Mouse (Mus musculus) ES-CJ7 (cell line): ENCODE measurements around the gene Dennd2a.
A peak's percentile ranks its signal among the peaks of the same experiment; 100 is the strongest.

Experiments used
- DNase-seq: peaks from one replicate; pipeline ENCODE4 v3.0.0; 2011; ENCODE audit warnings: low read depth, low spot score

The Dennd2a gene

DNA sequence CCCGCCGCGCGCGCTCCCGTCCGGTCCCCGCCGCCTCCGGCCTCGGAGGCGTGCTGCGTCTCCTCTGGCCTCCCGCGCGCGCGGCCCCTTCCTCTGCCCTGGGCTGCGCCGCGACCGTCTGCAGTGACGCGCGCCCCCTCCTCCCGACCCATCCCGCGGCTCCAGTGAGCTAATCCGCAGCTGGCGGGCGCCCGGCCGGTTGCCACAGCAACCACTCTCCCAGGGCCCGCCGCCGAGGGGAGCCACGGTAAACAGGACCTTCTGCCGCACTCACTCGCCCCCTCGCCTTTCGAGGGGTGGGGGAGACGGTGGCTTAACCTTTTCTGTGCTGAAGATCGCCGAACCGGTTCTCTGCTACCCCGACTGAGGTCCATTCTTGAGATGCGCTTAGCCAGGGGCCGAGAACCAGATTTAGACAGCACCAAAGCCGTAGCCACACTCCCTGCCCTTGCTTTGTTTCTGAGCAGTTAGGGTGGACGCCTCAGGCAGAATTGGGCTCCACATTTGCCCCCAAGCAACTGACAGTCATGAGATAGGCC lies at the start of gene Dennd2a:
Dennd2a (minus strand) TSS at position 145 of the 539 bp plus-strand sequence.
- peak; percentile 85 for DNase-seq

GRCm38 (mm10) chr6:39607365-39607764 lies 49.7 kb upstream of the Dennd2a start:
- DNase-seq: no peak

- DNase-seq: no peak
Observed at GRCm38 (mm10) chr6:39606862-39607261, 49.2 kb upstream of the Dennd2a start.

- no peak for DNase-seq
Observed at GRCm38 (mm10) chr6:39606056-39606455, 48.4 kb upstream of the Dennd2a start.

DNA sequence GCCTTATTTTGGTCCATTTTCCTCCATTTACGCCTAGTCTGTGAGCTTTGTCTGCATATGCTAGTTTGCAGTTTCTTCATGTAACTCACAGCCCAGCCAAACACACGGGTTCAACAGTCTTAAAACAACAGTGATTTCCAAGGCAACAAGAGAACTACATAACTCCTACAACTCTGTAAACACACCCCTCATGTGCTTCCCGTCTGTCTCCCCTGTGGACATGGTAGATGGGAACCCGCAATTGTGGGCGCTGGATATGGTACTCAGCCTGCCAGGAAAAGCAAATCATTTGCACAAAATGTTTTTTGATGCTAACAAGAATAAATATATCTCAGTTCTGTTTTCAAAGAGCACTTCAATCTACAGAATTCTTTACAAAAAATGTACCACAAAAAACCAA lies 46.9 kb upstream of the Dennd2a start:
- no peak for DNase-seq

GRCm38 (mm10) chr6:39601828-39602227 lies 44.2 kb upstream of the Dennd2a start:
- no peak for DNase-seq

DNA sequence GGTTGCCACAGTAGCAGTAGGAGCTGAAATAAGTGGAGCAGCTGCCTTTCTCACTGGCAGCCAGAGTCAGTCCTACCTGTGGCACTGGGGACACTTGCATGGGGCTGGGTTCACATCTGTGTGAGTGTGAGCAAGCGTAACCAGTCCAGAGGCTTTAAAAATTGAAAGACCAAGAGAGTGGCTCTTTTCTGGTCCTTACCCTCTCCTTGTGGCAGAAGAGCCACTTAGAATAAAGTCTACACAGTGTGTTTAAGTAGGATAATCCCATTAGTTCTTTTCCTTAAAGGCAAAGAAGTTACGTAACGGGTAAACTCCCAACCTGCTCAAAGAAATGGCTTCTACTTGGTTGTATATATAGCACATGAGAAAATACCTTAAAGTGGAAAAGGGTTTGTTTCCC lies 43.2 kb upstream of the Dennd2a start:
- no peak for DNase-seq

- peak; percentile 96 for DNase-seq
Observed at GRCm38 (mm10) chr6:39592401-39593214, 34.9 kb upstream of the Dennd2a start, which contains the start of gene Ndufb2. Gene Ndufb2 (plus strand): TSS chr6:39592574.

DNA sequence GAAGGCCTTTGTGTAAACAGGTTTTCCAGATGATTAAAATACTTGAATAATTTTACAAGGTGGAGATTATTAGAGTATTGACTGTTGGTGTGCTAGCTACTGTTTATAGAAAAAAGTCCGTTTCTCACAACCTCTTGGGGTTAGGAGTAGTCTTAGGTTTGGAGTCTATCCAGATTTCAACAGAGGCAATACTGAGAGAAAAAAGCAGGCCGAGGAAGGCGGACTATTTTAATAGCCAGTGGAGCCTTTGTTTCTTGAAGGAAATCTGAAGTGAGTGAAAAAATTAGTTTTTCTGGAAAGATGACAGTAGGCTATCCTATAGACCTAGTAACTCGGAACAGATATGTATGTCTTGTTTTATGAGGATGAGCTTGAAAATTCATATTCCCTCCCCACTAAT lies 33.8 kb upstream of the Dennd2a start:
- DNase-seq: no peak

GRCm38 (mm10) chr6:39585517-39585916 lies 27.9 kb upstream of the Dennd2a start, which contains the start of gene Gm42420:
Gene Gm42420 (plus strand): TSS chr6:39585753.
- DNase-seq: no peak

DNA sequence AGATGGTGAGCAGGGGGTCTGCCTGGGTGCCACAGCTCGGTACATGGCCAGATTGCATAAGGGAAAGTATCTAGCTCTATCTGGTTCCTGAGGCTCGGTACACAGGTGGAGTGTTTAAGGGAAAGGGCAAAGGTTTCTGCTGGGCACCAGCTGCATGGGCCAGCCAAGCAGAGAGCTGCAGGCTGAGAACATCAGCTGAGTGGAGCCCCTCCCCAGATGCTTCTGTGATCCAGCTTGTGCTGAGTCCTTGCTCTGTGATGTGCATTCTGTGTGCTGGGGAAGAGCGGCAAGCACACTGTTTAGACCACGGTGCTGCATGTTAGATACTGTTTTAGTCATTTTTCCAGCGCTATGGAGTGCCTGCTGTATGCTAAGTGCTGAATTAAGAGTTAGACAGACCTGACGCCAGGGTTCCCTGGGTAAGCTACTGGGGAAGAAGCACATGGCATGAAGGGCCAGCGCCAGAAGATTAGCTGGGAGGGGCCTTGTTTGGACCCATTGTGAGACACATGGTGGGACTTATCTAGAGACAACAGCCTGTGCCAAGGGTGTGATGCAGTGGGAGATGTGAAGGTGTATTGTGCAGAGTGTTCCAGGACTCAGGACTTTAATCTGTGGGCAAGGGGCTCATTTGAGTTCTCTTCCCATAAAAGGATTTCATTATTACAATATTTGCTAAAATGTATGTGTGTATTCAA lies 23.6 kb upstream of the Dennd2a start:
- no peak for DNase-seq

DNA sequence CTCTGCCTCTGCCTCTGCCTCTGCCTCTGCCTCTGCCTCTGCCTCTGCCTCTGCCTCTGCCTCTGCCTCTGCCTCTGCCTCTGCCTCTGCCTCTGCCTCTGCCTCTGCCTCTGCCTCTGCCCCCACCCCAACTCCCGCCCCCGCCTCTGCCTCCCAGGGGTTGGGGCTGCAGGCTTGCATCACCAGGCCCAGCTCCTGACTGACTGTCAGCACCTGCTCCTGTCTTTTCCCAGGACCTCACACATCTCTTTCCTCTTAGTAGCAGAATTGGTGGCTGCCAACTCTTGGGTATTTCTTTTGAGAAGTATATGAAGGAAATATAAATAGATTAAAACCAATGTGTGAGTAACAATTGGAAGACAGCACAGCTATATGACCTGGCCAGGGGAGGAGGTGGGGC lies 22.9 kb upstream of the Dennd2a start:
- DNase-seq: no peak

DNA sequence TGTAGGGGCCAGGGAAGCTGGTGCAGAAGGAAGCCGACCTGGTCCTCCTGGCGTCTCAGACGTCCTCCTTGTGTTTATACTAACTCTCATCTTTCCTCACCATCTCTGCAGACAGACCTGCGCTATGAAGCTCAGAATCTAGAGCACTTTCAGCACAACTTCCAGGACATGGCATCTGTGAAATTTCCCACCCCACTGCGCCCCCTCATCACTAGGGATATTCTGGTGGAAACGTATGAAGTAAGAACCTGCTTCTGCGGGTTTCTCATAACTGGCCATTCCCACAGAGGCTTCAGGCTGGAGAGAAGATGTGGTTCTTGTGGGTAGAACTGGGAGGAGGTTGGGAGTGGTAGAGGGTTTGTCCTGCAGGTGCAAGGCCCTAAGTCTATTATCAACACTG lies 21.9 kb upstream of the Dennd2a start:
- no peak for DNase-seq

DNA sequence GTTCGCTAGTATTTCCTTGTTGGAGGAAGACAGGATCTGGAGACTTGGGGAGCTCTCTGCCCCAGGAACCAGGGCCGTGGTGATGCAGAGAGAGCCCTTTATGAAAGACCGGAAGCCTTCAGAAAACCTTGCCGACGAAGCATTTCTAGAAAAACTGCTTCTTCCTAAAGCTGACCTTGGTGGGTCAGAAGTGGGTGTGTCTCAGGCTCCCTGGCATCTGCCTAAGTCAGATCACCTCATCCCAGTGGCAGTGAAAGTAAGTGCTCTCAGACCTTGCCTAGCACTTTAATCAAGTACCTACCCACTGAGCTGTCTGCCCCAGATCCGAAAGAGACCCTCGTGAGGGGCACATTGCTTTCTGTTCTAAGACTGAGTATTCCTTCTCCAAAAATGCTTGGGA lies 17.3 kb upstream of the Dennd2a start:
- DNase-seq: peak; percentile 61

GRCm38 (mm10) chr6:39574555-39574869 lies 16.8 kb upstream of the Dennd2a start:
- DNase-seq: no peak

DNA sequence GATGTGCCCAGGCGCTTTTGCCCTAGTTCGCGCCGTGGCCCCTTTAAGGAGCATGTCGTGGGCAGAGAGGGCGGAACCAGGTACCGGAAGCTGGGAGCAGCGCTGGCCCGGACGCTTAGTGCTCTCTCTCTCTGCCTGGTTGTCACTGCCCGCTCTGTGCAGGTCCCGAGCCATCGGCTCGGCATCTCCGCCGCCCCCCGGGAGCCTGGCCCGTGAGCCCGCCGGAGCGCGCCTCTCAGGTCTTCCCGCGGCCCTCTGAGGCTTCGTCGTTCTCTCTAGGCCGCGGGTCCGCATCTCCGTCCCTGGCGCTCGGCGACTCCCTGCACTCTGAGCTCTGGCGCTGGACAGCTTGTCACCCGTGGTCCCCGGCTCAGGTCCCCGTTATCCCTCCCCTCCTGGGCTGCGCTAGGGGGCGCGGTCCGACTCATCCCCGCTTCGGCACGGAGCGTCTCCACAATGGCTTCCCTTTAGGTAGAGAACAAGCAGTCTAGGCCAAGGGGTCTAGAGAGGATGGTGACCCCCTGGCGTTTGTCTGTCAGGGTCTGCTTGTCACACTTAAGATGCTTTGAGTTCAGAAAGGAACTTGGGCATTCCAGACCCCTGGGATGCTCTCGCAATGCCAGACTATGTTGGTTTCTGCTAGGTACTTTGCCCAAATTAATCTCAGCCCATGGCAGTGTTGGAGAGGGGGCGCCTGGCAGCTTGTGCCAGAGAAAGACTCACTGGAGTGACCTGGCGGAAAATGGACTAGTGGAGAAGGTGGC lies 16.3 kb upstream of the Dennd2a start, which contains the start of gene Adck2:
Adck2 (plus strand) TSS at position 83 of the 764 bp plus-strand sequence.
- peak; percentile 73 for DNase-seq

GRCm38 (mm10) chr6:39570426-39570825 lies 12.8 kb upstream of the Dennd2a start:
- no peak for DNase-seq

DNA sequence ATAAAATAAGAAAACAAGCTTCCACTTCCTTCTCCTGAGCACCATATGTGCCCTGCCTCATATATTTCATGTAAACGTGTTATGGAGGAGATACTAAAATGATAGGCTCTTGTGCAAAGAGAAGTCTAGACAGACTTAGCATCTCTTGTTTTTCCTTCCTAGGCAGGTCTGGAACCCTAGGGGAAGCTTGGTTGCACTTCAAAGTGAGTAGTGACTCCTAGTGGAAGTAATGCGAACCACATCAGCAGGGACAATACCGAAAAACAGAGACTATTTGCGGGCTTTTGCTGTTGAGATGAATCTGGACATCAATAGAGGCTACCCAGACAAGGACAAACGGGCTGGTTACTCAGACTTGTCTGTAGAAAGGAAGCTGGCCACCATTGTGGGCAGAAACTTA lies 9.9 kb upstream of the Dennd2a start:
- peak; percentile 79 for DNase-seq

GRCm38 (mm10) chr6:39562166-39563015 lies 4.7 kb upstream of the Dennd2a start:
- peak; percentile 95 for DNase-seq

DNA sequence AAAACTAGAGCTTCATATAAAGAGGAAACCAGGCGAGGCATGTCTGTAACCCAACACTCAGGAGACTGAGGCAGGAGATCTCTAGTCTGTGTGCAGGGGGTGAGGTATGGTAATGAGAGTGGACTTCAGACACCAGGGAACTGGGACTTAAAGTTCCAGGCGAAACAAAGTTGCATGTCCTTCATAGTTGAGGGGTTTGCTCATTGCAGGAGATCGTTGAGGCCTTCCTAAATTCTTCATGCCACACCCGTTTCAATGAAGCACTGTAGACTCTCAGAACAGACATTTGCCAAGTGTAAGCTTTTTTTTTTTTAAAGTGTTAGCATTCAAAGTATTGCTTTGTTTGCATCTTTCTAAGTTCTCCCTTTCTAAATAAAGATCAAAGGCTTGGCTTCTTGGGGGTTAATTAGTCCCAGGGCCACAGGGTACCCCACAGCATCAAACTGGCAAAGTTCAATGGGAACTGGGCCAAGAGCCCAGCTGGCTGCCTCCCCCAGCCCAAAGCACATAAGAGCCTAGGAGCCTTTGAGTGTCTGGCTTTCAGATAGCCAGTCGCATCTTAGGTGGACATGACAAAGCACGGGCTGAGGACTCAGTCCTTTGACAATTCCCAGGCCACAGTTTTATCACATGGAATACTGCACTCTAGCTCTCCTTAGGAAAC lies 1.7 kb upstream of the Dennd2a start:
- no peak for DNase-seq
